Mouse (Mus musculus) neural tube, embryonic 13.5 days (tissue): ENCODE measurements at regions not wholly inside any gene's neighbourhood (a gene's known extent, or its start where the extent isn't known, plus 50 kb on each side); places are given as distances from the start of the nearest gene placed in this dataset.

Experiments used
- ATAC-seq: fragments of 200-750 bp; cut with Nextera tagmentation; 2 replicates; pipeline ENCODE4 v1.8.0; 2017; ENCODE audit warnings: low read depth, mild to moderate bottlenecking, moderate TSS enrichment, moderate library complexity
- H3K27ac ChIP-seq: fragments of 300-500 bp; sonication (generic); replicated peaks from 2 replicates; pipeline ENCODE4 v1.5.1; 2015; ENCODE audit warnings: moderate library complexity, mild to moderate bottlenecking, inconsistent platforms
- H3K27me3 ChIP-seq: fragments of 300-500 bp; sonication (generic); 2 replicates; pipeline ENCODE4 v1.6.1; 2015; ENCODE audit warnings: mild to moderate bottlenecking, inconsistent platforms
- H3K36me3 ChIP-seq: fragments of 300-500 bp; sonication (generic); 2 replicates; pipeline ENCODE4 v1.6.1; 2015; ENCODE audit warnings: mild to moderate bottlenecking, inconsistent platforms
- H3K4me1 ChIP-seq: fragments of 300-500 bp; sonication (generic); replicated peaks from 2 replicates; pipeline ENCODE4 v1.6.1; 2015; ENCODE audit warnings: inconsistent platforms
- H3K4me2 ChIP-seq: fragments of 300-500 bp; sonication (generic); 2 replicates; pipeline ENCODE4 v1.6.1; 2015; ENCODE audit warnings: inconsistent platforms, mild to moderate bottlenecking, moderate library complexity
- H3K4me3 ChIP-seq: fragments of 300-500 bp; sonication (generic); 2 replicates; pipeline ENCODE4 v1.5.1; 2015; ENCODE audit warnings: mild to moderate bottlenecking, inconsistent platforms
- H3K9ac ChIP-seq: fragments of 300-500 bp; sonication (generic); 2 replicates; pipeline ENCODE4 v1.6.1; 2015; ENCODE audit warnings: moderate library complexity, mild to moderate bottlenecking, inconsistent platforms
- H3K9me3 ChIP-seq: fragments of 300-500 bp; sonication (generic); 2 replicates; pipeline ENCODE4 v1.6.1; 2016; ENCODE audit warnings: inconsistent platforms
- WGBS: fragments of 180-500 bp; shearing (Covaris S2); methylation state at CpG from one replicate; pipeline ENCODE4 v1.1.7; 2015; 5-methylcytosine and 5-hydroxymethylcytosine counted together

- Histone ChIP-seq H3K9ac (no peak overlapping the region), H3K27ac (no peak overlapping the region), H3K36me3 (no peaks in the 10 kb centered on the region), H3K27me3 (no peaks in the 10 kb centered on the region), H3K9me3 (no peaks in the 10 kb centered on the region), H3K4me1 (no peaks in the 10 kb centered on the region), H3K4me2 (no peak overlapping the region), H3K4me3 (no peak overlapping the region)
- ATAC-seq, result no peak
- 83% methylated on average over 3 of the region's 3 CpGs for WGBS
Measured at GRCm38 (mm10) chr12:10008473-10008872, 361.3 kb upstream of the Nt5c1b start.

GRCm38 (mm10) chr12:10016710-10017581 lies 352.8 kb upstream of the Nt5c1b start:
- no peaks in the 10 kb centered on the region for H3K36me3 ChIP-seq
- ATAC-seq, result no peak
- H3K27ac ChIP-seq, result no peak overlapping the region
- WGBS, result 78% methylated on average over 15 of the region's 15 CpGs
- H3K4me1 ChIP-seq, result no peaks in the 10 kb centered on the region
- H3K9me3 ChIP-seq, result no peaks in the 10 kb centered on the region
- H3K4me3 ChIP-seq, result no peak overlapping the region
- H3K9ac ChIP-seq, result no peak overlapping the region
- no peak overlapping the region for H3K4me2 ChIP-seq
- no peaks in the 10 kb centered on the region for H3K27me3 ChIP-seq

- H3K4me3 ChIP-seq, result no peak overlapping the region
- no peak for ATAC-seq
- no peaks in the 10 kb centered on the region for H3K4me1 ChIP-seq
- WGBS, result 65% methylated on average over 8 of the region's 8 CpGs
- no peaks in the 10 kb centered on the region for H3K27me3 ChIP-seq
- H3K9ac ChIP-seq, result no peak overlapping the region
- H3K27ac ChIP-seq, result no peak overlapping the region
- no peaks in the 10 kb centered on the region for H3K9me3 ChIP-seq
- no peaks in the 10 kb centered on the region for H3K36me3 ChIP-seq
- H3K4me2 ChIP-seq, result no peak overlapping the region
Measured at GRCm38 (mm10) chr12:10035479-10035878, 334.3 kb upstream of the Nt5c1b start.

- Histone ChIP-seq H3K4me3 (no peak overlapping the region), H3K9me3 (no peaks in the 10 kb centered on the region), H3K4me1 (no peaks in the 10 kb centered on the region), H3K9ac (no peak overlapping the region), H3K27ac (no peak overlapping the region), H3K27me3 (no peaks in the 10 kb centered on the region), H3K4me2 (no peak overlapping the region), H3K36me3 (no peaks in the 10 kb centered on the region)
- no peak for ATAC-seq
- WGBS, result 42% methylated on average over 1 of the region's 1 CpGs
Measured at GRCm38 (mm10) chr12:10062006-10062514, 307.7 kb upstream of the Nt5c1b start.

- no peak overlapping the region for H3K4me2 ChIP-seq
- no peaks in the 10 kb centered on the region for H3K27me3 ChIP-seq
- no peak overlapping the region for H3K27ac ChIP-seq
- H3K4me1 ChIP-seq, result no peaks in the 10 kb centered on the region
- no peaks in the 10 kb centered on the region for H3K9me3 ChIP-seq
- H3K4me3 ChIP-seq, result no peak overlapping the region
- H3K36me3 ChIP-seq, result no peaks in the 10 kb centered on the region
- H3K9ac ChIP-seq, result no peak overlapping the region
- 55% methylated on average over 5 of the region's 5 CpGs for WGBS
- ATAC-seq, result no peak
Measured at GRCm38 (mm10) chr12:10078341-10078740, 291.4 kb upstream of the Nt5c1b start.

GRCm38 (mm10) chr12:10079482-10079881 lies 290.3 kb upstream of the Nt5c1b start:
- no peaks in the 10 kb centered on the region for H3K36me3 ChIP-seq
- H3K9me3 ChIP-seq, result no peaks in the 10 kb centered on the region
- H3K4me1 ChIP-seq, result no peaks in the 10 kb centered on the region
- no peak for ATAC-seq
- no peak overlapping the region for H3K4me2 ChIP-seq
- H3K27me3 ChIP-seq, result no peaks in the 10 kb centered on the region
- H3K9ac ChIP-seq, result no peak overlapping the region
- no peak overlapping the region for H3K27ac ChIP-seq
- H3K4me3 ChIP-seq, result no peak overlapping the region
- 85% methylated on average over 9 of the region's 9 CpGs for WGBS

GRCm38 (mm10) chr12:10112874-10113453 lies 256.8 kb upstream of the Nt5c1b start:
- ATAC-seq, result no peak
- Histone ChIP-seq H3K36me3 (no peaks in the 10 kb centered on the region), H3K4me3 (no peak overlapping the region), H3K9me3 (no peaks in the 10 kb centered on the region), H3K27ac (no peak overlapping the region), H3K9ac (no peak overlapping the region), H3K4me1 (no peaks in the 10 kb centered on the region), H3K4me2 (no peak overlapping the region), H3K27me3 (no peaks in the 10 kb centered on the region)
- 87% methylated on average over 1 of the region's 1 CpGs for WGBS

GRCm38 (mm10) chr12:10122102-10122501 lies 247.7 kb upstream of the Nt5c1b start:
- no peak overlapping the region for H3K27ac ChIP-seq
- no peaks in the 10 kb centered on the region for H3K36me3 ChIP-seq
- H3K9ac ChIP-seq, result no peak overlapping the region
- no peaks in the 10 kb centered on the region for H3K9me3 ChIP-seq
- WGBS, result 76% methylated on average over 2 of the region's 2 CpGs
- no peaks in the 10 kb centered on the region for H3K27me3 ChIP-seq
- H3K4me3 ChIP-seq, result no peak overlapping the region
- ATAC-seq, result no peak
- H3K4me2 ChIP-seq, result no peak overlapping the region
- H3K4me1 ChIP-seq, result no peaks in the 10 kb centered on the region

GRCm38 (mm10) chr12:10127995-10128573 lies 241.7 kb upstream of the Nt5c1b start:
- Histone ChIP-seq H3K9ac (no peak overlapping the region), H3K27me3 (no peaks in the 10 kb centered on the region), H3K36me3 (no peaks in the 10 kb centered on the region), H3K9me3 (no peaks in the 10 kb centered on the region), H3K4me3 (no peak overlapping the region), H3K27ac (no peak overlapping the region), H3K4me1 (no peaks in the 10 kb centered on the region), H3K4me2 (no peak overlapping the region)
- ATAC-seq, result no peak
- WGBS, result 41% methylated on average over 3 of the region's 3 CpGs

- Histone ChIP-seq H3K36me3 (no peaks in the 10 kb centered on the region), H3K9me3 (no peaks in the 10 kb centered on the region), H3K27ac (no peak overlapping the region), H3K4me3 (no peak overlapping the region), H3K27me3 (no peaks in the 10 kb centered on the region), H3K4me2 (no peak overlapping the region), H3K9ac (no peak overlapping the region), H3K4me1 (no peaks in the 10 kb centered on the region)
- WGBS, result 63% methylated on average over 3 of the region's 3 CpGs
- no peak for ATAC-seq
Measured at GRCm38 (mm10) chr12:10134141-10134540, 235.6 kb upstream of the Nt5c1b start.

- Histone ChIP-seq H3K36me3 (no peaks in the 10 kb centered on the region), H3K4me2 (no peak overlapping the region), H3K9ac (no peak overlapping the region), H3K9me3 (no peaks in the 10 kb centered on the region), H3K27me3 (no peaks in the 10 kb centered on the region), H3K27ac (no peak overlapping the region), H3K4me3 (no peak overlapping the region), H3K4me1 (no peaks in the 10 kb centered on the region)
- 68% methylated on average over 2 of the region's 2 CpGs for WGBS
- ATAC-seq, result no peak
Measured at GRCm38 (mm10) chr12:10135915-10136314, 233.9 kb upstream of the Nt5c1b start.

- Histone ChIP-seq H3K4me3 (no peak overlapping the region), H3K27ac (no peak overlapping the region), H3K27me3 (no peaks in the 10 kb centered on the region), H3K9me3 (no peaks in the 10 kb centered on the region), H3K36me3 (no peaks in the 10 kb centered on the region), H3K4me2 (no peak overlapping the region), H3K9ac (no peak overlapping the region), H3K4me1 (no peaks in the 10 kb centered on the region)
- no peak for ATAC-seq
Measured at GRCm38 (mm10) chr12:10140131-10140530, 229.6 kb upstream of the Nt5c1b start.
